Mouse (Mus musculus): ENCODE data around the gene Dpagt1. TPM values are rescaled to one million over a fixed set of nuclear protein-coding genes. Genes with fewer than 3 reads are reported as not detected.

The Dpagt1 gene
- polyA plus RNA-seq, 1 experiment from 2014 or later: 30.5 TPM

- Histone ChIP-seq H3K27me3 (replicated peaks) (no peaks in the 10 kb centered on the region), H3K4me3 (replicated peaks) (peak overlapping the region; percentile 92; the same call in 1 of the 2 replicates), H3K27ac (replicated peaks) (no peak overlapping the region), H3K4me1 (peaks cover 24% of the 10 kb centered on the region), H3K4me2 (peak overlapping the region; percentile 70; the same call in 1 of the 2 replicates), H3K9me3 (replicated peaks) (no peaks in the 10 kb centered on the region), H3K9ac (replicated peaks) (no peak overlapping the region), H3K36me3 (peaks cover 18% of the 10 kb centered on the region)
- ATAC-seq (ENCODE audit: low FRiP score): no peak
- 100% methylated on average over 1 of the region's 1 CpGs for WGBS
Measured at GRCm38 (mm10) chr9:44342605-44343004, 16.8 kb downstream of the Dpagt1 start.

DNA sequence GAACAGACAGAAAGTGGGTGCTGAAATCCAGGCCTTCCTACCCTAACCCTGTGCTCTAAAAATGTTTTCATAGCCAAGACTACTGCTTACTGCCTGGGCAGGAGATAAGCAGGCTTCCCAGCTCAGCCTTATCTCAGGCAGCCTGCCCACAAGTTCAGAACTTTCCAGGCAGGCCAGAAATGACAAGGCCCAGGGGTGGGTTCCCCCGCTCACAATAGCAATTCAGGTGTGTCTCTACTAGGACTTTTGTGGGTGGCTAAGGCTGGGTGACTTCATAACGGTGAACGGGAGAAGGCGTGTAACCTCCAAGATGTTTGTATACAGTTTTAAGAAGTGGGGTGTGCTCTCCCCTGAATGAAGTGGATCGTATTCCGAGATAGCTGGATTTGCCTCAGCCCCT lies 17.5 kb downstream of the Dpagt1 start:
- Histone ChIP-seq H3K36me3 (peaks cover 25% of the 10 kb centered on the region), H3K4me3 (replicated peaks) (peak overlapping the region; percentile 92), H3K27ac (replicated peaks) (peak overlapping the region; percentile 99), H3K9ac (replicated peaks) (peak overlapping the region; percentile 86), H3K27me3 (replicated peaks) (no peaks in the 10 kb centered on the region), H3K9me3 (replicated peaks) (no peaks in the 10 kb centered on the region), H3K4me2 (peak overlapping the region; percentile 70), H3K4me1 (peaks cover 20% of the 10 kb centered on the region)
- 11% methylated on average over 6 of the region's 6 CpGs for WGBS
- ATAC-seq (ENCODE audit: low FRiP score): 0 out of 2 replicates have a peak, but pooled peaks have one; percentile 17

DNA sequence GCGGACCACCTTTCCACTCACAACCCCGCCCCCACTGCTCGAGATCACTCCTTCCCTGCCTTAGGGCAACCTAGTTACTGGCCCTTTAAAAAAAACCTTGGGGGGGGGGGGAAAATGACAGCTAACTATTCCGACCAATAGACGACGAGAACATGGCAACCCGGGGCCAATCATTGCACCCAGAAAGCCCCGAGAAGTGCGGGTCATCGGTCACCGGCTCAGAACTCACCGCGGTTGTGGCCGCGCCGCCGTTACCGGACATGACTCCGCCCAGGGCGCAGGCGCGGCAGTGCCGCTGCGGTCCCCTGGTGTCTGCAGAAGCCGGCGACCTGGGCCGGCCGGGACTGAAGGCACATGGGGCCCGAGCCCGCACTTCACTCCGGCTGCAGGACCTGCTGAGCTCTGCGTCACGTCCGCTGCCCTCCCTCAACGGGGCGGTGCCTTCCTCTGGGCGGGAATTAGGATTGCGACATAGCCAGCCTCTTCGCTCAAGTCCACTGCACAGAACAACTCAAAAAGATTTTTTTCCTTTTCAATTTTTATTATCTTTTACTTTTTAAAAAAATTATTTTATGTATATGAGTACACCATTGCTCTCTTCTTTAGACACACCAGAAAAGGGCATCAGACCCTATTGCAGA lies 18.1 kb downstream of the Dpagt1 start, which contains the start of gene Hmbs:
TSS of gene Hmbs (minus strand) at position 448 of the 641 bp plus-strand sequence.
- peaks cover 20% of the 10 kb centered on the region for H3K4me1 ChIP-seq
- H3K9ac ChIP-seq (replicated peaks): peak within 1 kb of the TSS; percentile 86
- peak; percentile 95 for ATAC-seq (ENCODE audit: low FRiP score)
- WGBS: under 1% methylated on average over 39 of the region's 39 CpGs
- H3K9me3 ChIP-seq (replicated peaks): no peaks in the 10 kb centered on the region
- H3K4me3 ChIP-seq (replicated peaks): peak within 1 kb of the TSS; percentile 92
- H3K36me3 ChIP-seq: peaks cover 31% of the 10 kb centered on the region
- peak within 1 kb of the TSS; percentile 99 for H3K27ac ChIP-seq (replicated peaks)
- H3K4me2 ChIP-seq: peak within 1 kb of the TSS; percentile 70
- no peaks in the 10 kb centered on the region for H3K27me3 ChIP-seq (replicated peaks)

GRCm38 (mm10) chr9:44345570-44346433 lies 20.0 kb downstream of the Dpagt1 start:
- no peak for ATAC-seq (ENCODE audit: low FRiP score)
- H3K9ac ChIP-seq (replicated peaks): no peak overlapping the region
- 95% methylated on average over 6 of the region's 6 CpGs for WGBS
- H3K9me3 ChIP-seq (replicated peaks): no peaks in the 10 kb centered on the region
- peaks cover 20% of the 10 kb centered on the region for H3K4me1 ChIP-seq
- peaks cover 42% of the 10 kb centered on the region for H3K36me3 ChIP-seq
- no peak overlapping the region for H3K4me3 ChIP-seq (replicated peaks)
- no peaks in the 10 kb centered on the region for H3K27me3 ChIP-seq (replicated peaks)
- H3K27ac ChIP-seq (replicated peaks): no peak overlapping the region
- no peak overlapping the region for H3K4me2 ChIP-seq

- WGBS: 94% methylated on average over 9 of the region's 9 CpGs
- H3K9me3 ChIP-seq (replicated peaks): no peaks in the 10 kb centered on the region
- no peak overlapping the region for H3K4me2 ChIP-seq
- H3K27ac ChIP-seq (replicated peaks): no peak overlapping the region
- peaks cover 18% of the 10 kb centered on the region for H3K4me1 ChIP-seq
- no peak for ATAC-seq (ENCODE audit: low FRiP score)
- H3K9ac ChIP-seq (replicated peaks): no peak overlapping the region
- H3K27me3 ChIP-seq (replicated peaks): no peaks in the 10 kb centered on the region
- H3K36me3 ChIP-seq: peaks cover 56% of the 10 kb centered on the region
- H3K4me3 ChIP-seq (replicated peaks): no peak overlapping the region
Measured at GRCm38 (mm10) chr9:44347166-44347565, 21.3 kb downstream of the Dpagt1 start.

DNA sequence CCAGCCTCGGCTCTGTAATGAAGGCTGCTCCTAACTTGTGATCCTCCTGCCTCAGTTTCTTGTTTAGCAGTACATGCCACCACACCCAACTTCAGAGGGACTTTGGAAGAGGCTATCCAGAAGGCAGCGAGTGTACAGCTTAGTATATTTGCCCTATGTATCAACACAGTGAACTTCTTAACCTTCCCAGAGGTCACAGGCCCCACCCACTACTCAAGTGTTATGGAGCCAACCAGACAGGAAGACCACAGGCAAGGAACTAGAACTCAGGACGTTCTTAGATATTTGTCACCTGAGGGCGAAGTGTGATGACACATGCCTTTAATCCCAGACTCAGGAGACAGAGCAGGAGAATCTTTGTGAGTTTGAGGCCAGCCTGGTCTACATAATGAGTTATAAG lies 21.8 kb downstream of the Dpagt1 start:
- ATAC-seq (ENCODE audit: low FRiP score): no peak
- no peak overlapping the region for H3K27ac ChIP-seq (replicated peaks)
- H3K36me3 ChIP-seq: peaks cover 61% of the 10 kb centered on the region
- no peaks in the 10 kb centered on the region for H3K27me3 ChIP-seq (replicated peaks)
- H3K4me1 ChIP-seq: peaks cover 14% of the 10 kb centered on the region
- H3K9me3 ChIP-seq (replicated peaks): no peaks in the 10 kb centered on the region
- H3K4me3 ChIP-seq (replicated peaks): no peak overlapping the region
- WGBS: 94% methylated on average over 4 of the region's 4 CpGs
- no peak overlapping the region for H3K9ac ChIP-seq (replicated peaks)
- H3K4me2 ChIP-seq: no peak overlapping the region

- no peak overlapping the region for H3K27ac ChIP-seq (replicated peaks)
- H3K27me3 ChIP-seq (replicated peaks): no peaks in the 10 kb centered on the region
- peaks cover 70% of the 10 kb centered on the region for H3K36me3 ChIP-seq
- no peak overlapping the region for H3K4me2 ChIP-seq
- H3K9me3 ChIP-seq (replicated peaks): no peaks in the 10 kb centered on the region
- H3K4me1 ChIP-seq: peaks cover 5% of the 10 kb centered on the region; the same call in 1 of the 2 replicates
- WGBS: 97% methylated on average over 4 of the region's 4 CpGs
- no peak for ATAC-seq (ENCODE audit: low FRiP score)
- no peak overlapping the region for H3K9ac ChIP-seq (replicated peaks)
- no peak overlapping the region for H3K4me3 ChIP-seq (replicated peaks)
Measured at GRCm38 (mm10) chr9:44348546-44348945, 22.7 kb downstream of the Dpagt1 start.

DNA sequence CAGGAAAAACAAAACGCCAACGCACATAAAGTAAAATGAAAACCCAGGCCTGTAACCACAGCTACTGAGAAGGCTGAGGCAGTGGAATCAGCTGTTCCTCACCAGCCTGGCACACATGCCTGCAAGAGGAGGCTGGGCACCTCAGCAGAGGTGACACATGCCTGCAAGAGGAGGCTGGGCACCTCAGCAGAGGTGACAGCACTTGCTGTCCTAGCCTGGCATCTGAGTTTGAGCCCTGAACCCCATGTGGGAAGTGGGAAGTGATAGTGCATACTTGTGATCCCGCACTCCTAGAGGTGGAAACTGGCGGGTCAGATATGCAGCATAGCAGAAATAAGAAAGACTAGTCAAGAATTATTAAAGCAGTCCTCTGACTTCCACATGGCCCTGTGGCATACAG lies 25.6 kb downstream of the Dpagt1 start:
- Histone ChIP-seq H3K4me1 (no peaks in the 10 kb centered on the region), H3K9ac (replicated peaks) (no peak overlapping the region), H3K36me3 (peaks cover 95% of the 10 kb centered on the region), H3K9me3 (replicated peaks) (no peaks in the 10 kb centered on the region), H3K4me3 (replicated peaks) (no peak overlapping the region), H3K27ac (replicated peaks) (no peak overlapping the region), H3K4me2 (no peak overlapping the region), H3K27me3 (replicated peaks) (no peaks in the 10 kb centered on the region)
- no peak for ATAC-seq (ENCODE audit: low FRiP score)
- WGBS: 95% methylated on average over 4 of the region's 4 CpGs

DNA sequence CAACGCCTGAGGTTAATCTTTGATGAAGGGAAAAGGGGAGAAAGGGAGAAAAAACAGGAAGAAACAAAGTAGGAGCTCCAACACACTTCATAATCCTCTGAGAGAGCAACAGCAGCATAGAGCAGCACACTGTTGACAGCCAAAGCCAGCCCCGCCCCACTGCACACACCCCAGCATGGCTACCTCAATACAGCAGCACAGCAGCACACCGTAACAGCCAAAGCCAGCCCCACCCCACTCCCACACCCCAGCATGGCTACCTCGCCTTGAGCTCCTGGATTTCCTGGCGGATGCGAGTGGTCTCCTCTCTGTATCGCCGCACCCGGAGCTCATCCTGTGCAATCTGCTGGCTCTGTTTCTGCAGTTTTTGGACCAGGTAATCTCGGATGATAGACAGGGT lies 26.5 kb downstream of the Dpagt1 start:
- H3K36me3 ChIP-seq: peaks cover 97% of the 10 kb centered on the region
- no peaks in the 10 kb centered on the region for H3K4me1 ChIP-seq
- H3K9me3 ChIP-seq (replicated peaks): no peaks in the 10 kb centered on the region
- no peak overlapping the region for H3K9ac ChIP-seq (replicated peaks)
- H3K27ac ChIP-seq (replicated peaks): no peak overlapping the region
- 94% methylated on average over 10 of the region's 10 CpGs for WGBS
- ATAC-seq (ENCODE audit: low FRiP score): no peak
- no peak overlapping the region for H3K4me2 ChIP-seq
- H3K27me3 ChIP-seq (replicated peaks): no peaks in the 10 kb centered on the region
- no peak overlapping the region for H3K4me3 ChIP-seq (replicated peaks)

DNA sequence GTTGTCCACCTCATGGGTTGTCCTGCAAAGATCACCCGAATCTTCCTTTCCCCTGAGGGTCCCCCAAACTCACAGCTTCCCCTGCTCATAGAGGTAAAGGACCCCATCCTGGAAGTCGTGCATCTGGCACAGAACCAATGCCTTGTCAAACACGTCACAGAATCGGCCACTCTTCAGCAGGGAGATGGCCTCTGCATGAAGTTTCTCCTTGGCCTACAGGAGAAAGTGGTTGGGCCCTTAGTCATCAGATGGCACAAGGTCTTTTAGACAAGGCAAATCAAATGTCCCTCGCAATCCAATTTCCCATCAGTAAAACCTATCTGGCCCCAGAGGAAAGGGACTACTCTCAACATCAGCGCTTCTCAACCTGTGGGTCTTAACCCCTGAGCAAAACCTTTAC lies 27.3 kb downstream of the Dpagt1 start:
- peaks cover 3% of the 10 kb centered on the region; the same call in 1 of the 2 replicates for H3K4me1 ChIP-seq
- H3K27ac ChIP-seq (replicated peaks): no peak overlapping the region
- 97% methylated on average over 6 of the region's 6 CpGs for WGBS
- H3K4me3 ChIP-seq (replicated peaks): no peak overlapping the region
- no peak overlapping the region for H3K4me2 ChIP-seq
- no peaks in the 10 kb centered on the region for H3K27me3 ChIP-seq (replicated peaks)
- ATAC-seq (ENCODE audit: low FRiP score): no peak
- H3K9ac ChIP-seq (replicated peaks): no peak overlapping the region
- peaks cover 95% of the 10 kb centered on the region for H3K36me3 ChIP-seq
- H3K9me3 ChIP-seq (replicated peaks): no peaks in the 10 kb centered on the region

GRCm38 (mm10) chr9:44357207-44357606 lies 31.4 kb downstream of the Dpagt1 start:
- Histone ChIP-seq H3K9ac (replicated peaks) (no peak overlapping the region), H3K4me1 (peaks cover 11% of the 10 kb centered on the region), H3K9me3 (replicated peaks) (no peaks in the 10 kb centered on the region), H3K4me3 (replicated peaks) (no peak overlapping the region), H3K27ac (replicated peaks) (no peak overlapping the region), H3K36me3 (peaks cover 72% of the 10 kb centered on the region), H3K27me3 (replicated peaks) (no peaks in the 10 kb centered on the region), H3K4me2 (no peak overlapping the region)
- no peak for ATAC-seq (ENCODE audit: low FRiP score)
- 70% methylated on average over 4 of the region's 4 CpGs for WGBS
